Mouse (Mus musculus) brain, embryonic 14.5 days (tissue): ENCODE results near the gene Hist1h2ai. TPM values are rescaled to one million over a fixed set of nuclear protein-coding genes. Genes with fewer than 3 reads are reported as not detected.
A peak's percentile ranks its signal among the peaks of the same experiment; 100 is the strongest.

Source experiments
- DNase-seq: peaks from one replicate; pipeline ENCODE4 v3.0.0-alpha.2; 2011; ENCODE audit warnings: low read depth
- CTCF ChIP-seq: fragments of 200-500 bp; IDR thresholded peaks from 2 replicates; pipeline ENCODE4 v1.5.1; 2012; ENCODE audit warnings: inconsistent platforms, mild to moderate bottlenecking, moderate library complexity, borderline replicate concordance; ENCODE audit not compliant: insufficient read depth, insufficient read length; ENCODE audit errors: extremely low read depth
- POLR2A ChIP-seq: fragments of 200-500 bp; IDR thresholded peaks from 2 replicates; pipeline ENCODE4 v1.6.1; 2012; ENCODE audit warnings: mild to moderate bottlenecking, inconsistent platforms, borderline replicate concordance; ENCODE audit not compliant: poor library complexity, insufficient read depth, insufficient read length, severe bottlenecking; ENCODE audit errors: extremely low read depth
- polyA plus RNA-seq: library from polyadenylated mRNA; depleted of rRNA; stranded (reverse); fragments of >200 nt; gene quantifications from 2 replicates; pipeline ENCODE4 v1.2.3, GENCODE M21; 2012; rRNA removed

Hist1h2ai gene
- polyA plus RNA-seq, 1 experiment: 24.3 TPM

DNA sequence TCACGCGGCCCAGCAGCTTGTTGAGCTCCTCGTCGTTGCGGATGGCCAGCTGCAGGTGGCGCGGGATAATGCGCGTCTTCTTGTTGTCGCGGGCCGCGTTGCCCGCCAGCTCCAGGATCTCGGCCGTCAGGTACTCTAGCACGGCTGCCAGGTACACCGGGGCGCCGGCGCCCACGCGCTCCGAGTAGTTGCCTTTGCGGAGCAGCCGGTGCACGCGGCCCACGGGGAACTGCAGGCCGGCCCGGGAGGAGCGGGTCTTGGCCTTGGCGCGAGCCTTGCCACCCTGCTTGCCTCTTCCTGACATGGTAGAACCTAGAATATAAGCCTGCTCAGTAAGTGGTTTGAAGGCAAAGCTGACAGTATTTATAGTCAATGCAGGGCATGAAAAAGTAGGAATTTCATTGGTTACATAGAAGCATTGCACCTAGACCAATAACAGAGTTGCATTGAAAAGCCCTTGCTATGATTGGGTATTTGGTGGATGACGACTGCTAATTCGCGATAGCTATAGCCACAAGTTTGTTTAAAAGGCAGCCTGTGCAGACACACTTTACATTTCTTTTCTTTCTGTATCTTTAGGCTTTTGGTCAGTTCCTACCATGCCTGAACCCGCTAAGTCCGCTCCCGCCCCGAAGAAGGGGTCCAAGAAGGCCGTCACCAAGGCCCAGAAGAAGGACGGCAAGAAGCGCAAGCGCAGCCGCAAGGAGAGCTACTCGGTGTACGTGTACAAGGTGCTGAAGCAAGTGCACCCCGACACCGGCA lies 37.5 kb downstream of the Hist1h2ai start, which contains the start of the genes Hist1h2ak and Hist1h2bn:
Gene Hist1h2ak (minus strand): TSS at position 304 of the 762 bp plus-strand sequence.
Gene Hist1h2bn (plus strand): TSS at position 600 of the 762 bp plus-strand sequence.
- 0 out of 2 replicates have a peak, but pooled peaks have one; percentile 39 for TF ChIP-seq POLR2A
- peak; percentile 99 for DNase-seq

DNA sequence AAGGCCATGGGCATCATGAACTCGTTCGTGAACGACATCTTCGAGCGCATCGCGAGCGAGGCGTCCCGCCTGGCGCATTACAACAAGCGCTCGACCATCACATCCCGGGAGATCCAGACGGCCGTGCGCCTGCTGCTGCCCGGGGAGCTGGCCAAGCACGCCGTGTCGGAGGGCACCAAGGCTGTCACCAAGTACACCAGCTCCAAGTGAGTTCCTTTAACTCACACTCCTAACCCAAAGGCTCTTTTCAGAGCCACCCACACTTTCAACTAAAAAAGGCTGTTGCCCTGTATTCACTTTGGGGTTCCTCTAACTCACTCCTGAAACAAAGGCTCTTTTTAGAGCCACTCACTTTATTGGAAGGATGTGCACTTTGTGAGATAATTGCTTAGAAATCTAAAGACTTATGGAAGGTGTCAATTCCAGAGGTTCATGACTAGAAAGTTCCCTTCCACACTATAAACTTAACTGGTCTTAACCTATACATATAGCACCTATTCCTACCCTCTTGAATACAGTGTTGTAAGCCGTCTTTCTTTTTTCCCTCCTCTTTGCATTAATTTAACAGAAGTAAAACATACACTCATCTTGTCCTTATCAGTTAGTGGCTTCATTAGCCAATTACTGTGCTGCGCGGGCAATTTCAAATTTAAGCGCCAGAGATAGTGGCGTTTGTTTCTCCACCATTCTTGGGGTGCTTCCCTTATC lies 38.2 kb downstream of the Hist1h2ai start:
- DNase-seq: peak; percentile 81

DNA sequence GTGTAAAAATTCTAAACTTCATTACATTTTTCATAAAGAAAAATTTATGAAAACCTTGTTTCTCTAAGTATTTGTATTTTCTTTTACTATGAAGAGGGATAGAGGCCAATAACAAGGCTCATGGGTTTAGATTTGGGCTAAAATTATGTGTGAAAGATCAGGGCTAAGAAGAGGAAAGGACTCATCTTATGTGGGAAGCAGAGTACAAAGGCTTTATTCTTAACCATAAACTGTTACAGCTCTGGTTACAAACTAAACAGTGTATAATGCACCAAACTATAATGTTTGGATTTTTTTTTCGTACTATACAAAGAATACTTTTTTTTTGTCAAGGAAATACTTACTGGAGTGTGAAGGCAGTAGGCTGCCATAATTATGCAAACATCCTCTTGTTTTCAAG lies 39.5 kb downstream of the Hist1h2ai start:
- TF ChIP-seq POLR2A: no peak
- no peak for TF ChIP-seq CTCF
- no peak for DNase-seq

Other genes with a start within 250 kb of the Hist1h2ai start
- 1.2 TPM in 2 replicates for gene Nkapl, start 247.9 kb upstream of the Hist1h2ai start, polyA plus RNA-seq
- gene Zkscan4, start 237.5 kb upstream of the Hist1h2ai start, polyA plus RNA-seq: 4.7 and 5.7 TPM in 2 replicates
- not detected in 2 replicates for gene Gm10065, start 237.0 kb upstream of the Hist1h2ai start, polyA plus RNA-seq
- 0.24 and 0.55 TPM in 2 replicates for gene AK157302, start 221.2 kb upstream of the Hist1h2ai start, polyA plus RNA-seq
- gene Gm11273, start 215.0 kb upstream of the Hist1h2ai start, polyA plus RNA-seq: 7.3 and 7.5 TPM in 2 replicates
- 11.4 and 12.0 TPM in 2 replicates for gene Zkscan8, start 185.3 kb upstream of the Hist1h2ai start, polyA plus RNA-seq
- gene Olfr1366, start 173.6 kb upstream of the Hist1h2ai start, polyA plus RNA-seq: not detected in 2 replicates
- not detected in 2 replicates for gene Olfr1535, start 156.5 kb upstream of the Hist1h2ai start, polyA plus RNA-seq
- not detected in 2 replicates for gene Olfr1364, start 134.7 kb upstream of the Hist1h2ai start, polyA plus RNA-seq
- not detected in 2 replicates for gene Olfr1362, start 102.4 kb upstream of the Hist1h2ai start, polyA plus RNA-seq
- gene Olfr11, start 73.9 kb upstream of the Hist1h2ai start, polyA plus RNA-seq: not detected in 2 replicates
- not detected in 2 replicates for gene Olfr1361, start 53.0 kb upstream of the Hist1h2ai start, polyA plus RNA-seq
- not detected in 2 replicates for gene Olfr1360, start 39.0 kb upstream of the Hist1h2ai start, polyA plus RNA-seq
- not detected in 2 replicates for gene Olfr1359, start 18.3 kb upstream of the Hist1h2ai start, polyA plus RNA-seq
- 11.3 and 14.5 TPM in 2 replicates for gene Hist1h2bl, start 279 bp upstream of the Hist1h2ai start, polyA plus RNA-seq
- gene Hist1h3h, start 1.2 kb downstream of the Hist1h2ai start, polyA plus RNA-seq: 39.0 and 49.4 TPM in 2 replicates
- gene Hist1h2bm, start 5.6 kb downstream of the Hist1h2ai start, polyA plus RNA-seq: 17.0 and 18.2 TPM in 2 replicates
- 17.8 and 19.9 TPM in 2 replicates for gene Hist1h4j, start 18.6 kb downstream of the Hist1h2ai start, polyA plus RNA-seq
- gene Hist1h4k, start 34.1 kb downstream of the Hist1h2ai start, polyA plus RNA-seq: 20.2 and 29.6 TPM in 2 replicates
- gene Hist1h2ak, start 37.4 kb downstream of the Hist1h2ai start, polyA plus RNA-seq: 21.4 and 26.4 TPM in 2 replicates
- gene Hist1h2bn, start 37.7 kb downstream of the Hist1h2ai start, polyA plus RNA-seq: 13.5 and 30.8 TPM in 2 replicates
- gene Hist1h1b, start 64.2 kb downstream of the Hist1h2ai start, polyA plus RNA-seq: 4.3 and 4.5 TPM in 2 replicates
- gene Hist1h3i, start 66.9 kb downstream of the Hist1h2ai start, polyA plus RNA-seq: 35.6 and 40.1 TPM in 2 replicates
- 8.8 and 12.7 TPM in 2 replicates for gene Hist1h2an, start 70.8 kb downstream of the Hist1h2ai start, polyA plus RNA-seq
- gene Hist1h2bp, start 71.0 kb downstream of the Hist1h2ai start, polyA plus RNA-seq: 2.5 TPM in 2 replicates
- gene Hist1h2bq, start 93.8 kb downstream of the Hist1h2ai start, polyA plus RNA-seq: 12.6 and 16.3 TPM in 2 replicates
- not detected in 2 replicates for gene Hist1h2ao, start 94.0 kb downstream of the Hist1h2ai start, polyA plus RNA-seq
- not detected in 2 replicates for gene Hist1h4m, start 95.3 kb downstream of the Hist1h2ai start, polyA plus RNA-seq
- gene Hist1h4n, start 115.8 kb downstream of the Hist1h2ai start, polyA plus RNA-seq: 25.9 and 58.6 TPM in 2 replicates
- gene Hist1h2ap, start 117.1 kb downstream of the Hist1h2ai start, polyA plus RNA-seq: 71.3 and 78.4 TPM in 2 replicates
- gene Hist1h2br, start 117.3 kb downstream of the Hist1h2ai start, polyA plus RNA-seq: 5.6 and 6.6 TPM in 2 replicates
- 14.5 and 14.9 TPM in 2 replicates for gene Zfp184, start 228.7 kb downstream of the Hist1h2ai start, polyA plus RNA-seq